Mouse (Mus musculus): ENCODE measurements at regions not wholly inside any gene's neighbourhood (a gene's known extent, or its start where the extent isn't known, plus 50 kb on each side); places are given as distances from the start of the nearest gene placed in this dataset.

- no peak for TF ChIP-seq CTCF (IDR thresholded peaks at IDR 0.05; ENCODE audit: low read depth)
- Histone ChIP-seq H3K36me3 (ENCODE audit: insufficient read depth, low read length) (no peaks in the 10 kb centered on the region), H3K9me3 (replicated peaks; ENCODE audit: low read length) (no peaks in the 10 kb centered on the region), H3K27ac (no peak overlapping the region), H3K27me3 (ENCODE audit: insufficient read depth, low read length) (no peaks in the 10 kb centered on the region), H3K4me3 (replicated peaks; ENCODE audit: low read depth, low read length) (no peak overlapping the region), H3K4me1 (replicated peaks; ENCODE audit: insufficient read depth, low read length) (no peaks in the 10 kb centered on the region), H3K4me2 (ENCODE audit: low read length) (no peak overlapping the region), H3K9ac (ENCODE audit: low read depth, low read length) (no peak overlapping the region)
- 76% methylated on average over 1 of the region's 1 CpGs for WGBS
- ATAC-seq (replicated peaks; ENCODE audit: low FRiP score, low read depth) = no peak
- DNase-seq (ENCODE audit: low spot score) = no peak
These were observed 233.7 kb upstream of the Nova1 start for GRCm38 (mm10) chr12:47052474-47052873.

GRCm38 (mm10) chr12:47020810-47021348, 202.2 kb upstream of the Nova1 start:
- 73% methylated on average over 6 of the region's 6 CpGs for WGBS
- Histone ChIP-seq H3K36me3 (ENCODE audit: insufficient read depth, low read length) (no peaks in the 10 kb centered on the region), H3K4me1 (replicated peaks; ENCODE audit: insufficient read depth, low read length) (no peaks in the 10 kb centered on the region), H3K4me2 (ENCODE audit: low read length) (no peak overlapping the region), H3K9me3 (replicated peaks; ENCODE audit: low read length) (no peaks in the 10 kb centered on the region), H3K27me3 (ENCODE audit: insufficient read depth, low read length) (no peaks in the 10 kb centered on the region), H3K27ac (no peak overlapping the region), H3K9ac (ENCODE audit: low read depth, low read length) (no peak overlapping the region), H3K4me3 (replicated peaks; ENCODE audit: low read depth, low read length) (no peak overlapping the region)
- ATAC-seq (replicated peaks; ENCODE audit: low FRiP score, low read depth) (no peak), DNase-seq (ENCODE audit: low spot score) (no peak)
- TF ChIP-seq CTCF (IDR thresholded peaks at IDR 0.05; ENCODE audit: low read depth) = no peak

- Histone ChIP-seq H3K36me3 (ENCODE audit: insufficient read depth, low read length) (no peaks in the 10 kb centered on the region), H3K27ac (no peak overlapping the region), H3K4me2 (ENCODE audit: low read length) (no peak overlapping the region), H3K9ac (ENCODE audit: low read depth, low read length) (no peak overlapping the region), H3K4me3 (replicated peaks; ENCODE audit: low read depth, low read length) (no peak overlapping the region), H3K4me1 (replicated peaks; ENCODE audit: insufficient read depth, low read length) (no peaks in the 10 kb centered on the region), H3K9me3 (replicated peaks; ENCODE audit: low read length) (no peaks in the 10 kb centered on the region), H3K27me3 (ENCODE audit: insufficient read depth, low read length) (no peaks in the 10 kb centered on the region)
- DNase-seq (ENCODE audit: low spot score) = no peak
- no peak for ATAC-seq (replicated peaks; ENCODE audit: low FRiP score, low read depth)
- WGBS = 86% methylated on average over 1 of the region's 1 CpGs
- no peak for TF ChIP-seq CTCF (IDR thresholded peaks at IDR 0.05; ENCODE audit: low read depth)
These were observed 173.6 kb upstream of the Nova1 start for GRCm38 (mm10) chr12:46992343-46992742.

- ATAC-seq (replicated peaks; ENCODE audit: low FRiP score, low read depth) = no peak
- DNase-seq (ENCODE audit: low spot score) = no peak
- no peaks in the 10 kb centered on the region for H3K36me3 ChIP-seq (ENCODE audit: insufficient read depth, low read length)
- H3K4me1 ChIP-seq (replicated peaks; ENCODE audit: insufficient read depth, low read length) = no peaks in the 10 kb centered on the region
- no peak for TF ChIP-seq CTCF (IDR thresholded peaks at IDR 0.05; ENCODE audit: low read depth)
- no peak overlapping the region for H3K9ac ChIP-seq (ENCODE audit: low read depth, low read length)
- WGBS = 74% methylated on average over 2 of the region's 2 CpGs
- H3K4me3 ChIP-seq (replicated peaks; ENCODE audit: low read depth, low read length) = no peak overlapping the region
- no peaks in the 10 kb centered on the region for H3K27me3 ChIP-seq (ENCODE audit: insufficient read depth, low read length)
- no peak overlapping the region for H3K27ac ChIP-seq
- no peak overlapping the region for H3K4me2 ChIP-seq (ENCODE audit: low read length)
- no peaks in the 10 kb centered on the region for H3K9me3 ChIP-seq (replicated peaks; ENCODE audit: low read length)
These were observed 170.2 kb upstream of the Nova1 start for GRCm38 (mm10) chr12:46988972-46989371.

- Histone ChIP-seq H3K9me3 (replicated peaks; ENCODE audit: low read length) (no peaks in the 10 kb centered on the region), H3K4me3 (replicated peaks; ENCODE audit: low read depth, low read length) (no peak overlapping the region), H3K9ac (ENCODE audit: low read depth, low read length) (no peak overlapping the region), H3K27me3 (ENCODE audit: insufficient read depth, low read length) (no peaks in the 10 kb centered on the region), H3K27ac (no peak overlapping the region), H3K36me3 (ENCODE audit: insufficient read depth, low read length) (no peaks in the 10 kb centered on the region), H3K4me2 (ENCODE audit: low read length) (no peak overlapping the region), H3K4me1 (replicated peaks; ENCODE audit: insufficient read depth, low read length) (no peaks in the 10 kb centered on the region)
- TF ChIP-seq CTCF (IDR thresholded peaks at IDR 0.05; ENCODE audit: low read depth) = no peak
- DNase-seq (ENCODE audit: low spot score) (no peak), ATAC-seq (replicated peaks; ENCODE audit: low FRiP score, low read depth) (no peak)
- WGBS = 82% methylated on average over 3 of the region's 3 CpGs
These were observed 131.6 kb upstream of the Nova1 start for GRCm38 (mm10) chr12:46950223-46950779.

- TF ChIP-seq CTCF (IDR thresholded peaks at IDR 0.05; ENCODE audit: low read depth) = no peak
- no peak overlapping the region for H3K9ac ChIP-seq (ENCODE audit: low read depth, low read length)
- no peak overlapping the region for H3K4me3 ChIP-seq (replicated peaks; ENCODE audit: low read depth, low read length)
- DNase-seq (ENCODE audit: low spot score) (no peak), ATAC-seq (replicated peaks; ENCODE audit: low FRiP score, low read depth) (no peak)
- no peak overlapping the region for H3K4me2 ChIP-seq (ENCODE audit: low read length)
- no peaks in the 10 kb centered on the region for H3K4me1 ChIP-seq (replicated peaks; ENCODE audit: insufficient read depth, low read length)
- H3K9me3 ChIP-seq (replicated peaks; ENCODE audit: low read length) = no peaks in the 10 kb centered on the region
- H3K27me3 ChIP-seq (ENCODE audit: insufficient read depth, low read length) = no peaks in the 10 kb centered on the region
- no peaks in the 10 kb centered on the region for H3K36me3 ChIP-seq (ENCODE audit: insufficient read depth, low read length)
- no peak overlapping the region for H3K27ac ChIP-seq
These were observed 127.0 kb upstream of the Nova1 start for GRCm38 (mm10) chr12:46945707-46946106.

- Histone ChIP-seq H3K27ac (no peak overlapping the region), H3K4me3 (replicated peaks; ENCODE audit: low read depth, low read length) (no peak overlapping the region), H3K27me3 (ENCODE audit: insufficient read depth, low read length) (no peaks in the 10 kb centered on the region), H3K9ac (ENCODE audit: low read depth, low read length) (no peak overlapping the region), H3K4me1 (replicated peaks; ENCODE audit: insufficient read depth, low read length) (no peaks in the 10 kb centered on the region), H3K9me3 (replicated peaks; ENCODE audit: low read length) (no peaks in the 10 kb centered on the region), H3K36me3 (ENCODE audit: insufficient read depth, low read length) (no peaks in the 10 kb centered on the region), H3K4me2 (ENCODE audit: low read length) (no peak overlapping the region)
- TF ChIP-seq CTCF (IDR thresholded peaks at IDR 0.05; ENCODE audit: low read depth) = no peak
- ATAC-seq (replicated peaks; ENCODE audit: low FRiP score, low read depth) (no peak), DNase-seq (ENCODE audit: low spot score) (no peak)
These were observed 112.4 kb upstream of the Nova1 start for GRCm38 (mm10) chr12:46931086-46931485.

Measured in kidney, postnatal 0 days (tissue).